Comparison of ENCODE assay signal across 12 mouse cellular contexts in genomic region chr11:95007418-95007817, GRCm38 (mm10). TPM values are rescaled to one million over a fixed set of nuclear protein-coding genes. Genes with fewer than 3 reads are reported as not detected.
DNase-seq lines count a peak whose midpoint lies in the region; ATAC-seq and TF ChIP-seq lines count a peak whose summit lies in the region.
"Had no signal": no experiment of that assay in that cellular context is flagged by ENCODE, and none has a peak within 500 bp of the region (broad histone marks: within the 10 kb centered on the region; RNA-seq: fewer than 3 reads in every experiment).

No protein-coding gene starts in this region.

- H3K4me2 ChIP-seq in hindbrain, embryonic 11.5 days (replicated peaks; ENCODE audit: low read depth, low read length), result no peak overlapping the region
- peak overlapping the region; percentile 78; the same call in 1 of the 2 replicates for H3K4me2 ChIP-seq in liver, embryonic 16.5 days (ENCODE audit: low read depth, low read length)

- peaks cover 31% of the 10 kb centered on the region for H3K4me1 ChIP-seq in cerebellum, adult 2 months (ENCODE audit: control insufficient read depth, insufficient read depth, low read length)
- peaks cover 11% of the 10 kb centered on the region; the same call in 1 of the 2 replicates for H3K4me1 ChIP-seq in hindbrain, embryonic 11.5 days (replicated peaks; ENCODE audit: control insufficient read depth, insufficient read depth, low read length)
- peaks cover 44% of the 10 kb centered on the region for H3K4me1 ChIP-seq in liver, embryonic 16.5 days (ENCODE audit: control insufficient read depth, low read depth, low read length)

- H3K27me3 ChIP-seq in cerebellum, adult 2 months (ENCODE audit: control insufficient read depth, insufficient read depth, low read length), result no peaks in the 10 kb centered on the region
- H3K27me3 ChIP-seq in hindbrain, embryonic 11.5 days (ENCODE audit: control insufficient read depth, insufficient read depth, low read length), result no peaks in the 10 kb centered on the region
- H3K27me3 ChIP-seq in liver, embryonic 16.5 days (ENCODE audit: control insufficient read depth, insufficient read depth, low read depth, low read length), result no peaks in the 10 kb centered on the region

- no peak for DNase-seq in cerebellum, adult 2 months
- DNase-seq in 416B (ENCODE audit: low read depth), result peak; percentile 48
- no peak for DNase-seq in hindbrain, embryonic 11.5 days (ENCODE audit: low spot score)
- no peak for DNase-seq in right cerebral cortex, postnatal 14 days
- DNase-seq in ovary, postnatal 36 days (ENCODE audit: low spot score), result no peak
- DNase-seq: kidney, adult 9 months had no signal

- TF ChIP-seq POLR2A in cerebellum, adult 2 months (IDR thresholded peaks at IDR 0.05; ENCODE audit: borderline replicate concordance, insufficient read depth, low read length), result 0 out of 2 replicates have a peak, but pooled peaks have one; percentile 14

- no peak for ATAC-seq in cerebellum, adult (ENCODE audit: insufficient number of reproducible peaks, low FRiP score, low TSS enrichment)
- no peak for ATAC-seq in hindbrain, embryonic 11.5 days (ENCODE audit: low FRiP score)
- ATAC-seq in liver, embryonic 16.5 days (ENCODE audit: low read depth), result no peak
- no peak for ATAC-seq in monocyte, adult 5-6 weeks (replicated peaks; ENCODE audit: insufficient number of reproducible peaks, low FRiP score, low TSS enrichment, poor library complexity, severe bottlenecking)

- 72% methylated on average over 3 of the region's 3 CpGs for WGBS in cerebellum, adult 2 months
- 81% methylated on average over 3 of the region's 3 CpGs for WGBS in hindbrain, embryonic 11.5 days
- 16% methylated on average over 3 of the region's 3 CpGs for WGBS in liver, embryonic 16.5 days (ENCODE audit: insufficient replicate concordance)

- H3K27ac ChIP-seq in cerebellum, adult 2 months (ENCODE audit: insufficient read depth, low read length), result no peak overlapping the region
- H3K27ac ChIP-seq in hindbrain, embryonic 11.5 days (ENCODE audit: low read depth, low read length), result 0 out of 2 replicates have a peak overlapping the region, but pooled peaks have one; percentile 70
- peak overlapping the region; percentile 72 for H3K27ac ChIP-seq in liver, embryonic 16.5 days (ENCODE audit: low read length)

- H3K36me3 ChIP-seq in hindbrain, embryonic 11.5 days (ENCODE audit: control insufficient read depth, insufficient read depth, low read length), result no peaks in the 10 kb centered on the region; the same call in 1 of the 2 replicates
- peaks cover 17% of the 10 kb centered on the region for H3K36me3 ChIP-seq in liver, embryonic 16.5 days (ENCODE audit: control insufficient read depth, insufficient read depth)

- TF ChIP-seq CTCF in cerebellum, adult 2 months (IDR thresholded peaks at IDR 0.05; ENCODE audit: borderline replicate concordance, insufficient read depth, low read depth, low read length), result no peak

- H3K9me3 ChIP-seq in hindbrain, embryonic 11.5 days (ENCODE audit: control insufficient read depth, low read length), result no peaks in the 10 kb centered on the region
- H3K9me3 ChIP-seq in liver, embryonic 16.5 days (replicated peaks; ENCODE audit: control insufficient read depth, low read length), result no peaks in the 10 kb centered on the region

- H3K4me3 ChIP-seq in cerebellum, adult 2 months (replicated peaks; ENCODE audit: insufficient read depth, low read depth, low read length), result no peak overlapping the region
- H3K4me3 ChIP-seq in hindbrain, embryonic 11.5 days (ENCODE audit: low read depth, low read length), result no peak overlapping the region
- H3K4me3 ChIP-seq in liver, embryonic 16.5 days (ENCODE audit: low read depth, low read length), result no peak overlapping the region

- no peak overlapping the region for H3K9ac ChIP-seq in hindbrain, embryonic 11.5 days (ENCODE audit: low read depth, low read length)
- no peak overlapping the region; the same call in 1 of the 2 replicates for H3K9ac ChIP-seq in liver, embryonic 16.5 days (ENCODE audit: low read depth, low read length)

RNA-seq across cellular contexts. Expression of gene Samd14, which starts 2.3 kb away (rescaled TPM):
- 80.7 and 89.4 TPM in 2 replicates for polyA plus RNA-seq in cerebellum, adult 2 months (2012; rRNA removed)
- polyA plus RNA-seq in hindbrain, embryonic 11.5 days (2014; fragmentation: Nextera tagmentation; extraction: Ambion mirVana), result 46.1 and 47.6 TPM in 2 replicates
- polyA plus RNA-seq in liver, embryonic 16.5 days (2015; fragmentation: Nextera tagmentation; extraction: Ambion mirVana), result 27.2 and 34.7 TPM in 2 replicates
- 0.38 to 1.5 TPM in 2 of 3 replicates, not detected in the other for total RNA-seq in monocyte, adult 5-6 weeks (2017)

RNA-seq across cellular contexts. Expression of gene Ppp1r9b, which starts 16.6 kb away (rescaled TPM):
- polyA plus RNA-seq in cerebellum, adult 2 months (2012; rRNA removed), result 149 and 153 TPM in 2 replicates
- polyA plus RNA-seq in hindbrain, embryonic 11.5 days (2014; fragmentation: Nextera tagmentation; extraction: Ambion mirVana), result 12.4 and 16.2 TPM in 2 replicates
- 7.1 and 7.6 TPM in 2 replicates for polyA plus RNA-seq in liver, embryonic 16.5 days (2015; fragmentation: Nextera tagmentation; extraction: Ambion mirVana)
- 127 to 216 TPM (median 141 TPM) in 3 replicates for total RNA-seq in monocyte, adult 5-6 weeks (2017)

RNA-seq across cellular contexts. Expression of gene Sgca, which starts 31.3 kb away (rescaled TPM):
- 1.9 and 3.9 TPM in 2 replicates for polyA plus RNA-seq in cerebellum, adult 2 months (2012; rRNA removed)
- 0.11 and 0.29 TPM in 2 replicates for polyA plus RNA-seq in hindbrain, embryonic 11.5 days (2014; fragmentation: Nextera tagmentation; extraction: Ambion mirVana)
- polyA plus RNA-seq in liver, embryonic 16.5 days (2015; fragmentation: Nextera tagmentation; extraction: Ambion mirVana), result 0.86 and 0.96 TPM in 2 replicates
- total RNA-seq in monocyte, adult 5-6 weeks (2017), result not detected in 3 replicates
- total RNA-seq: common myeloid progenitor, adult 5-6 weeks; megakaryocyte progenitor cell, adult 5-6 weeks had no signal

RNA-seq across cellular contexts. Expression of gene Pdk2, which starts 33.7 kb away (rescaled TPM):
- 219 and 247 TPM in 2 replicates for polyA plus RNA-seq in cerebellum, adult 2 months (2012; rRNA removed)
- 12.5 and 13.0 TPM in 2 replicates for polyA plus RNA-seq in hindbrain, embryonic 11.5 days (2014; fragmentation: Nextera tagmentation; extraction: Ambion mirVana)
- 10.7 and 13.9 TPM in 2 replicates for polyA plus RNA-seq in liver, embryonic 16.5 days (2015; fragmentation: Nextera tagmentation; extraction: Ambion mirVana)
- total RNA-seq in monocyte, adult 5-6 weeks (2017), result 2.8 to 14.5 TPM (median 4.8 TPM) in 3 replicates

RNA-seq across cellular contexts. Expression of gene Hils1, which starts 40.0 kb away (rescaled TPM):
- not detected in 2 replicates for polyA plus RNA-seq in cerebellum, adult 2 months (2012; rRNA removed)
- polyA plus RNA-seq in hindbrain, embryonic 11.5 days (2014; fragmentation: Nextera tagmentation; extraction: Ambion mirVana), result not detected in 2 replicates
- not detected in 2 replicates for polyA plus RNA-seq in liver, embryonic 16.5 days (2015; fragmentation: Nextera tagmentation; extraction: Ambion mirVana)
- total RNA-seq in monocyte, adult 5-6 weeks (2017), result 2.5 TPM in 1 of 3 replicates, not detected in the others
- total RNA-seq: common myeloid progenitor, adult 5-6 weeks; megakaryocyte progenitor cell, adult 5-6 weeks had no signal
- polyA plus RNA-seq: spleen, adult 2 months had no signal
